Mouse (Mus musculus): ENCODE results near the gene Ctbs.
A peak's percentile ranks its signal among the peaks of the same experiment; 100 is the strongest.

Ctbs gene

DNA sequence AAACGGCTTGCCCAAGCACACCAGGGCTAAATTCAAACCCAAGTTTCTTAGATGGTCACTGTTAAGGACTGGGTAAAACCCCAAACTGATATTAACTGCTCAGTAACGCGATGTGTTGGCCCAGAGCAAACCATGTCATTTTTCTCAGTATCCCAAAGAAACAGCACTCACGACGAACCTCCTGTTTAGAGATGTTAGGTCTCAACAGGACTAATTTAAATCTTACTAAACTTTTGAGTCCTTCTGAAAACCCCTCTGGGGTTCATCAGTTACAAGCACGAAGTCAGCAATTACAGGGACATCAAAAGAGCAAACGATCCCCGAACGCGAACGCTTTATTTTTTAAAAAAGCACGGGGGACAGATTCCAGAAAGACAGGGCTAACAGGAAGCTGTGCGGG is 49.4 kb downstream of the Ctbs start:
- no peak for DNase-seq (ENCODE audit: low spot score in 2 of 2)

DNA sequence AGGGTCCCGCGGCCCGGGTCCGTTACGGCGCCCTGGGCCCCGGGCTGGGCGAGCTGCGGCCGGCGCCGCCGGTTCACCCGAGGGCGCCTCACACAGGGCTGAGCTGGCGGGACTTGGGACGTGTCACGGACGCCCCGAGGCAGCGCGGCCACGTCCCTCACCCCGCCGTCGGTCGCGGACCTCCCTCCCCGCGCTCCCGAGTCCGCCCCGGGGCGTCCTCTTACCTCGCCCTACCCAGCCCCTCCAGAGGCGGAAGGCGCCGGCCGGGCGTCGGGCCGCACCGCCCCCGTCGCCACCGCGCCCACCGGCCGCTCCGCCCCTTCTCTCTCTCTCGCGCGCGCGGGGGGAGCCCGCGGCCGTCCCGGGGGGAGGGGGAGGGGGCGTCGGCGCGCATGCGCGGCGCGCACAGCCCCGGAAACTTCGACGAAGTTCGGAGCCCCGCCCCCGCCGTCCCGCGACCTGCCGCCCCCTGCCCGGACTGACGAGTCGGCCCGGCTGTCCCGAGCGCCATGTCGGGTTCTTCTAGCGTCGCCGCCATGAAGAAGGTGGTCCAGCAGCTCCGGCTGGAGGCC is 49.9 kb downstream of the Ctbs start, which contains the start of the genes Spata1 and Gng5:
Gene Spata1 (minus strand): TSS at position 323 of the 572 bp plus-strand sequence.
Gene Gng5 (plus strand): TSS at position 377 of the 572 bp plus-strand sequence.
- DNase-seq (ENCODE audit: low spot score in 2 of 2) = peak; percentile 73 to 86

DNA sequence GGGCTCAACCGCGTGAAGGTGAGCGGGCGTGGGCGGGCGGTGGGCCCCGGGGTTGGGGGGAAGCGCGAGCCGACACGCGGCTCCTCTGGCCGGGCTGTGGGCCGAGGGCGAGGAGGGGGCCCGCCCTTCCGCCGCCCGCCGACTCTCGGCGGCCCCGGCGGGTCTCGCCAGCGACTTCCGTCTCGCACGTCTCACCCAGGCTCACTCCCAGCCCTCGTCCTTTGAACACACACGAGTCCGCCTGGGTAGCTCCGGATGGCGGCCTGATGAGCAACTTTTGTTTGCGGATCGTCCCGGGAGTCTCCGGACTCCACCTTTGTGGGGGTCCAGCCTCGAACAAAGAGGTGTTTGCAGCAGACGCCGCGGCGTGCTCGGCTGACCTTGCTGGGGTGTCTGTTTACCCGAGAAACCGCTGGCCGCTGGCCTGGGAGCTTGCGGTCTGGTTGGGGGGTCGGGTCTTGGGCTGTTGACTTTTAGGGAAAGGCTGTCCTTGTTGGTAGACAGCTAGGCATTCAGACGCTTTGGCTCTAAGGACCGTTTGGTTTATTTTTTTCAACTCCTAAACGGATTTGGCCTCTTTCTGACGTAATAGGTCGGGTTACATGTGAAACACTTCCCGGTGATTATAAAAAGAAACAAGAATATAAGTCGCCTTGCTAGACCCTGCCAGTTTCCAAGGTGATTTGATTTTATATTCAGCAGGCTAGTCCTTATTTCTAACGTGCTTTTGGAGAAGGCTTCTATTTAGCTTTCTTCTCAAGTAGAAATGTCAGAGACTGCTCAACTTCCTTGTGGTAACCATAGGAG is 50.6 kb downstream of the Ctbs start:
- DNase-seq (ENCODE audit: low spot score in 2 of 2) = peak in 1 of 2 experiments; percentile 61

DNA sequence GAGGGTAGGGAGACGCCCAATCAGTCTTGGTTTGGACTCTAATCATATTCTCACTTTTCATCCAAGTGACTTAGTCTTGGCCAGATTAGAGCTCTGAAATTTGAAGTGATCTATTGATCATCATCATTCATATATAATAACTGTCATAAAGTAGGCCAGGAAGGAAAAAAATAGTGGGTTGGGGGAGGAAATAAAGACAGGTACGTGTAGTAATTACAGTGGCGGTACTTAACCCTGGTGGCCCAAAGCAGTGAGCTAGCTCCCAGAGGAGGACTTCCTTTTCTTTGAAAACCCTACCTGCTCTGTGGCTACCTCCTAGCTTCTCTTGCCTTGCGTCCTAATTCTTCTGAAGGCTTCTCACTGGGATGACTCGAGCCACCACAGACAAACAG is 51.2 kb downstream of the Ctbs start:
- DNase-seq (ENCODE audit: low spot score in 2 of 2) = no peak

DNA sequence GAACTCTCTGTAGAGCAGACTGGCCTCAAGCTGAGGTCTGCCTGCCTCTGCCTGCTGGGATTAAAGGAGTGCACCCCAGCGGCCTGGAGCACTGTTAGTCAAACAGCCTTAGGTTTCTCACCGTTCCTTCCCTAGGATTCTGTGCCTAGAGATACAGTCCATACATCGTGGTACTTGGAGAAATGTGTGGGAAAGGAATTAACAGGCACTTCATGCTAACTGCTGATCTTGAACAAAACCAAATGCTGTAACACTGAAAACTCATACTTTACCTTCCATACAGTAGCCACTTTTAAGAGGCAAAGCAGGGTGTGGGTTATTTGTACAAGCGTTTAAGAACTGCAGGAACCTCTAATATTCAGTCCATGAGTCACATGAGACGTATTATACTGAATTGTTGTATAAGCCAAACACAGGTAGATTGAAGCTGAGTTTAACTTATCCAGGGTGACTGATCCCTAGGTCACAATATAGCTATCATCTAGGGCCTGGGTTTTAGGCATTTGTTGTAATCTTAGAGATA is 52.1 kb downstream of the Ctbs start:
- no peak for DNase-seq (ENCODE audit: low spot score in 2 of 2)

DNA sequence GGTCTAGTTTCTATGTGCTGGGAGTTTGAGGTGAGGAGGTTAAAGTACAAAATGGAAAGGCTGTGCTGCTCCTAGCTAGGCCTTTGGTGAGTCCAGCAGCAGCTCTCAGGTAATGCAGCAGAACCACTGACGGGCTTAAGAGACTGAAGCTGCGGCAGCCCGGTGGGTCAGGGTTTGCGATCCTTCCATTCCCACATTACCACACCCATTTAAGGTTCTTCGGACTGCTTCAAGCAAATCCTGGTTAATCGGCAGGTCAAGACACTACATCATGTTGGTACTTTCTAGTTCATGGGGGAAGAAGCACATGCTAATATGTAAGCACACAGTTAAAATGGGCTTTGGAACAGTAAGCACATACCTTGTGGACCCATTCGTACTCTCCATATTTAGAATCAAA is 57.1 kb downstream of the Ctbs start:
- no peak for DNase-seq (ENCODE audit: low spot score in 2 of 2)
